8 mouse cellular contexts compared by ENCODE assay signal in genomic region chr16:21204367-21205092, GRCm38 (mm10). TPM values are rescaled to one million over a fixed set of nuclear protein-coding genes. Genes with fewer than 3 reads are reported as not detected.
DNase-seq lines count a peak whose midpoint lies in the region; ATAC-seq and TF ChIP-seq lines count a peak whose summit lies in the region.

Gene Ephb3 (plus strand): TSS chr16:21204755.

- peak; percentile 97 for ATAC-seq in Patski
- ATAC-seq in lung, embryonic 15.5 days (ENCODE audit: borderline replicate concordance, extremely low read depth, low FRiP score, low TSS enrichment), result peak; percentile 98

- POLR2A ChIA-PET in Patski (lab: Charles Lee), result no interaction called here

- no peak for TF ChIP-seq CTCF in Patski (IDR thresholded peaks at IDR 0.05)

- DNase-seq in Patski (ENCODE audit: low read depth, low spot score), result peak; percentile 97
- peak; percentile 100 for DNase-seq in cerebellum, postnatal 10 days
- peak; percentile 99 to 100 for DNase-seq in frontal cortex, adult 2 months (ENCODE audit: extremely low spot score in 1 of 2, low spot score in 1 of 2)
- peak; percentile 100 for DNase-seq in hindbrain, embryonic 10.5 days (ENCODE audit: low spot score)
- DNase-seq in layer of hippocampus, adult 9-10 months (ENCODE audit: low spot score), result peak; percentile 98
- DNase-seq in ovary, postnatal 10 days (ENCODE audit: low spot score), result peak; percentile 98
- peak; percentile 76 for DNase-seq in thymus, postnatal 0 days (ENCODE audit: low spot score)

- no peaks in the 10 kb centered on the region for H3K36me3 ChIP-seq in hindbrain, embryonic 10.5 days
- no peaks in the 10 kb centered on the region for H3K36me3 ChIP-seq in lung, embryonic 15.5 days

- peaks cover 17% of the 10 kb centered on the region for H3K27me3 ChIP-seq in Patski
- H3K27me3 ChIP-seq in hindbrain, embryonic 10.5 days (ENCODE audit: insufficient read depth, poor library complexity, severe bottlenecking), result peaks cover 38% of the 10 kb centered on the region
- H3K27me3 ChIP-seq in lung, embryonic 15.5 days, result 0 out of 2 replicates have a peak, but pooled peaks cover 3% of the 10 kb centered on the region

- H3K4me3 ChIP-seq in hindbrain, embryonic 10.5 days, result peak within 1 kb of the TSS; percentile 75
- peak within 1 kb of the TSS; percentile 94 for H3K4me3 ChIP-seq in lung, embryonic 15.5 days

- CTCF ChIA-PET in Patski (lab: Charles Lee), result interaction anchor here (0.8 to 1.4 kb wide), 7 partner anchors 12 to 211 kb away, joined by 3 to 16 read pairs (median 4); no protein-coding TSS in a partner anchor

- peak within 1 kb of the TSS; percentile 70 for H3K4me2 ChIP-seq in lung, embryonic 15.5 days

- no peaks in the 10 kb centered on the region for H3K9me3 ChIP-seq in hindbrain, embryonic 10.5 days
- no peaks in the 10 kb centered on the region for H3K9me3 ChIP-seq in lung, embryonic 15.5 days

- in situ Hi-C loops in Patski (cut with MboI; ENCODE audit: low pct_unique_long_range_greater_than_20kb), result loop anchor here (5.0 kb wide), 1 partner anchor 188 kb away; no protein-coding TSS in a partner anchor

- peak within 1 kb of the TSS; percentile 92 for H3K27ac ChIP-seq in hindbrain, embryonic 10.5 days
- H3K27ac ChIP-seq in lung, embryonic 15.5 days, result peak within 1 kb of the TSS; percentile 90

- H3K4me1 ChIP-seq in hindbrain, embryonic 10.5 days (replicated peaks), result peaks cover 55% of the 10 kb centered on the region
- H3K4me1 ChIP-seq in lung, embryonic 15.5 days, result peaks cover 36% of the 10 kb centered on the region

- under 1% methylated on average over 51 of the region's 51 CpGs for WGBS in hindbrain, embryonic 10.5 days
- under 1% methylated on average over 51 of the region's 51 CpGs for WGBS in lung, embryonic 15.5 days

- peak within 1 kb of the TSS; percentile 97 for H3K9ac ChIP-seq in lung, embryonic 15.5 days

RNA-seq across cellular contexts. Expression of gene Ephb3, which starts in this region (rescaled TPM):
- 6.3 TPM for polyA plus RNA-seq in Patski (2021)
- 14.5 and 15.4 TPM in 2 replicates for polyA plus RNA-seq in frontal cortex, adult 2 months (2012; rRNA removed)
- polyA plus RNA-seq in hindbrain, embryonic 10.5 days (2016; fragmentation: Nextera tagmentation; extraction: Ambion mirVana), result 16.1 and 17.7 TPM in 2 replicates
- polyA plus RNA-seq in lung, embryonic 15.5 days (2015; fragmentation: Nextera tagmentation; extraction: Ambion mirVana), result 28.4 and 29.8 TPM in 2 replicates
- 0.83 and 0.90 TPM in 2 replicates for polyA plus RNA-seq in thymus, postnatal 0 days (2015; fragmentation: Nextera tagmentation; extraction: Ambion mirVana)

Comparison
In these comparisons a context has a peak if more than half of its experiments do, and no peak if none do; other contexts are left out.
1. Peak in every context shown above with its lines: DNase-seq, ATAC-seq, H3K4me3 ChIP-seq and H3K27ac ChIP-seq.
2. Peak in DNase-seq in thymus, postnatal 0 days; RNA of the gene not detected or under 1 TPM.